Mouse (Mus musculus) embryonic facial prominence, embryonic 10.5 days (tissue): ENCODE data around the gene Gnl3l. TPM values are rescaled to one million over a fixed set of nuclear protein-coding genes. Genes with fewer than 3 reads are reported as not detected.

Experiments used
- DNase-seq: peaks from one replicate; pipeline ENCODE4 v3.0.0-alpha.2; 2017; ENCODE audit warnings: low spot score
- H3K27ac ChIP-seq: fragments of 300-500 bp; sonication (generic); replicated peaks from 2 replicates; pipeline ENCODE4 v1.5.1; 2016; ENCODE audit warnings: mild to moderate bottlenecking
- H3K27me3 ChIP-seq: fragments of 300-500 bp; sonication (generic); replicated peaks from 2 replicates; pipeline ENCODE4 v1.6.1; 2016; ENCODE audit warnings: low read depth, mild to moderate bottlenecking; ENCODE audit not compliant: poor library complexity, severe bottlenecking
- H3K36me3 ChIP-seq: fragments of 300-500 bp; sonication (generic); replicated peaks from 2 replicates; pipeline ENCODE4 v1.6.1; 2016; ENCODE audit warnings: mild to moderate bottlenecking, moderate library complexity
- H3K4me1 ChIP-seq: fragments of 300-500 bp; sonication (generic); 2 replicates; pipeline ENCODE4 v1.6.1; 2016
- H3K4me3 ChIP-seq: fragments of 300-500 bp; sonication (generic); 2 replicates; pipeline ENCODE4 v1.5.1; 2016; ENCODE audit warnings: mild to moderate bottlenecking, moderate library complexity
- H3K9me3 ChIP-seq: fragments of 300-500 bp; sonication (generic); 2 replicates; pipeline ENCODE4 v1.6.1; 2016; ENCODE audit warnings: mild to moderate bottlenecking
- WGBS: fragments of 180-500 bp; shearing (Covaris S2); methylation state at CpG from one replicate; pipeline ENCODE4 v1.1.7; 2016; 5-methylcytosine and 5-hydroxymethylcytosine counted together
- polyA plus RNA-seq: library from polyadenylated mRNA; unstranded; fragments of >200 nt; fragmentation: Nextera tagmentation; extraction: Ambion mirVana; gene quantifications from 2 replicates; pipeline ENCODE4 v1.2.1, GENCODE M21; 2016

The Gnl3l gene
- polyA plus RNA-seq, 1 experiment from 2014 or later, result 39.9 TPM

GRCm38 (mm10) chrX:150954721-150955120, 62.4 kb downstream of the Gnl3l start:
- Histone ChIP-seq H3K27ac (peak overlapping the region; percentile 76), H3K36me3 (no peaks in the 10 kb centered on the region), H3K27me3 (peaks cover 28% of the 10 kb centered on the region), H3K9me3 (no peaks in the 10 kb centered on the region), H3K4me3 (no peak overlapping the region), H3K4me1 (no peaks in the 10 kb centered on the region)
- no peak for DNase-seq
- 75% methylated on average over 1 of the region's 1 CpGs for WGBS

Other genes starting within 250 kb of the Gnl3l start
- gene Maged2, start 203.0 kb downstream of the Gnl3l start, polyA plus RNA-seq, result 376 and 392 TPM in 2 replicates
- 12.8 and 13.2 TPM in 2 replicates for gene Fgd1, start 28.8 kb upstream of the Gnl3l start, polyA plus RNA-seq
- gene Tsr2, start 79.2 kb upstream of the Gnl3l start, polyA plus RNA-seq, result 52.2 and 58.9 TPM in 2 replicates
- gene Wnk3, start 180.8 kb upstream of the Gnl3l start, polyA plus RNA-seq, result 7.5 and 8.6 TPM in 2 replicates